Mouse (Mus musculus) adrenal gland, adult 8-10 months (tissue): Measurements from ENCODE around the gene Olfr619. TPM values are rescaled to one million over a fixed set of nuclear protein-coding genes. Genes with fewer than 3 reads are reported as not detected.

Source experiments
- DNase-seq: peaks from one replicate; pipeline ENCODE4 v3.0.0; 2022
- microRNA-seq, 2 experiments: library from miRNA; unstranded; fragments of <30 nt; microRNA quantifications; one replicate each; pipeline ENCODE4 v1.2.0; 2022
- total RNA-seq, 4 experiments: library from RNA; stranded (reverse); gene quantifications; 2 replicates each; pipeline ENCODE4 v1.2.4; 2022

Gene Olfr619
- not detected for total RNA-seq

DNA sequence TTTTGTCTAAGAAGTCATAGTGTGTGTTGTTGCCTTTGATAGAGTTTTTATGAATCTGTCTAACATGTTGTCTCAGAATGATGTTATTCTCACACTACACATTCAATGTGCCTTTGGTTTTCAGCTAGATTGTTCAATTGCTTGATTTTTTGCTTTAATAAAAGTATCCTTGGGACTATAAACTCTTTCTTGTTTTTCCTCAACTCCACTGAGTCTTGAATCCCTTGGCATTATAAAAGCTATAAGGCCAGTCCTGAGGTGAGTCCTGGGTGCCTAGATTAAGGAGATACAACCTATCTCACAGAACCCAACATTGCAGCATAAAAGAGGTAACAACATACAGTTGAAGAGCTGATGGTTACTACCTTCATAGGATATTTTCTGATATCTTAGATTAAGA is at the start of gene Olfr619:
TSS of gene Olfr619 (plus strand) at position 301 of the 400 bp plus-strand sequence.
- DNase-seq = no peak

DNA sequence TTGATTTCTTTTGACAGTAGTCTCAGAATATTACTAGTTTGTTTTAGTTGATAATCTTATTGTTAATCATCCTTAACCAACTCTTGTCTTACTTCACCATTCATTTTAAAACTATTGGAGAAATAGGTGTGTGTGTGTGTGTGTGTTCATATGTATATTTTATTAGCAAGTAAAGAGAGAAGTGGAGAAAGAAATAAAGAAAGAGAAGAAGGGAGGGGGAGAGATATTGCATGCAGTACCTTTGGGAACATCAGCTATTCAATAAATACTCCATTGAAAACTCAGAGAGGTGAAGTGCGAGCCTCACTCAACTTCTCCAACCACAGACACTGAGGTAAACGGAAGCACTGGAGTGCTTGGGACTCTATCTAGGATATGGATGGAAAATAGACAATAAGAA is 44.6 kb upstream of the Olfr619 start, which contains the start of gene Olfr615:
TSS of gene Olfr615 (plus strand) at position 301 of the 400 bp plus-strand sequence.
- DNase-seq = no peak

DNA sequence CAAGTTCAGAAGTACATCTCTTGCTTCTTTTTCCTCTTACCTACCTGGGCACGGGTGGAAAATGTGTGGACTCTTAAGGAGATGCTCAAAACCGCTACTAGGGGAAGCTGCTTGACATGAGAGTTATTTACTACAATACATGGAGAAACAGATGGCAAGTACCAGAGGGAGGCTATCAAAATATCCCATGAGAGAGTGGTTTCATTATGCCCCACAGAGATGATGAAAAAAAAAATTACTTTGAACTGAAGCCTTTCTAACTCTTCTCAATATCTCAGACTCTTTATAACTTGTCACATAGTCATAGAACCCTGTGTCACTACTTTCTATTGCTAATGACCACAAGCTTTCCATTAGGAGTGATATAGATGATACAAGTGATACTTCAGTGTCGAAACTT is 31.3 kb upstream of the Olfr619 start, which contains the start of gene Olfr616:
TSS of gene Olfr616 (minus strand) at position 101 of the 400 bp plus-strand sequence.
- DNase-seq = no peak

DNA sequence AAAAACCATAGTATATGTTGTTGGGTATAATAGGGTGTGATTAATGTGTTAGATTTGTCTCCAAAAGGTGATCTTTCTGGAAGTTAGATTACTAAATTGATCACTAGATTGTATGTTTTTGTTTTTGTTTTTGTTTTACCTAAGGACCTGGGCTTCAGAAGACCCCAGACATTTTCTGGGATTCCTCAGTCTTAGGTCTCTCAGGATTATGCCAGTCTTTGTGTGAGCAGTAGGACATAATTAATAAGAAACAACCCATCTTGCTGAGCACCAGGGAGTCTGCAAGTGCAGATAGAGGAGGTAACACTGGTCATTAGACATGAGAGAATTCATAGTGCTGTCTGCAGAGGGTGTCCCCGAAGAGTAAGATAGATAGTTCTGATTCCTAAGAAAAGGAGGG is 27.6 kb upstream of the Olfr619 start, which contains the start of gene Olfr617:
TSS of gene Olfr617 (plus strand) at position 301 of the 400 bp plus-strand sequence.
- DNase-seq = no peak

DNA sequence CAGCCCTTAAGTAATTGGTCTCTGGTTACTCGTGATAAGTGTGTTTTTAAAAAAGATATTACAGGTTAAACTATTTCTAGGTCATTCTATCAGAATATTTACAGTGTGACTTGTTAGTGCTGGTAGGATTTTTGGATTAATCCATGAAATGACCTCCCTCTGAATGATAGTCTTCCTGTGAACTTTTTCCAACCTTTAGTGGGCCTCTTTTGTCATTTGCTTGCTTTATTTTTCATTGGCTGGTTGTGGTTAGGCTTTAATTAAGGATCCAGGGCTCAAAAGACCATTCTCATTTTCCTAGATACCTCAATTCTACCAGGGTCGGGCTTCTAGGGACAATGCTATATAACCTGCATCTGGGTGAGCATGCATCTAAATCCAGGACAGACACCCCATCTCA is 10.6 kb upstream of the Olfr619 start, which contains the start of gene Olfr618:
TSS of gene Olfr618 (plus strand) at position 301 of the 400 bp plus-strand sequence.
- DNase-seq = no peak

DNA sequence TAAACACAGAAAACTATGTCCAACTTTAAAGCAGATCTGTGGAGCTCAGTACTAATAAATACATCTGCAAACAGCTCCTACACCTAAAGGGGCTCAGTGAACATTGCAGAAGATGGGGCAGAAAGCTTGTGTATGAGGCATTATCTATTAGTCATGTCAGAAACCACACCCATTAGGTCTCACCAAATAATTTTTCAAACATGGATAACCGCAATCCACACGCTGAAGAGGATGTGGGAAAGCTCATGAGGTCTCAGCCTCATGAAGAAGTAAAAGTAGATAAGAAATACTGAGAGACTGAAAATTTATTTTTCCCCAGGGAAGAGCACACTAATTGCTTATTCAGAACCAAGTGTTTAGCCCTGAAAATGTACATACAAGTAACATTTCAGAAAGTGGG is 7.0 kb downstream of the Olfr619 start:
- no peak for DNase-seq

DNA sequence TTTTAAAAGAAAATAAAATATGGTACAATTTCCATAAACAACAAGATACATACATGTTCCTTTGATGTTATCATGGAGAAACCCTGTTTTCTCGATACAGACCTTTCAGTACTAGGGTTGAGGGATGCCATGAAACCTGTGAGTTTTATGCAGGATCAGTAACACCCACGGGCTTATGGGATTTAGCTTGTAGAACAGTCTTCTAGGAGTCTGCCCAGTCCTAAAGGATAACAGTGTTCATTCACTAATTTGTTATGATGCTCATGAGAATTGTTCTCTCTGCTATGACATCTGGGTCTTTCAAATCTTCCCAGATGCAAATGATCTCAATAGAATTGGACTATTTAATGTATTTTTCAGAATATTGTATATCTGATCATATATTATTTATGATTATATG is 12.1 kb downstream of the Olfr619 start, which contains the start of gene Olfr620:
TSS of gene Olfr620 (minus strand) at position 101 of the 400 bp plus-strand sequence.
- DNase-seq = no peak

DNA sequence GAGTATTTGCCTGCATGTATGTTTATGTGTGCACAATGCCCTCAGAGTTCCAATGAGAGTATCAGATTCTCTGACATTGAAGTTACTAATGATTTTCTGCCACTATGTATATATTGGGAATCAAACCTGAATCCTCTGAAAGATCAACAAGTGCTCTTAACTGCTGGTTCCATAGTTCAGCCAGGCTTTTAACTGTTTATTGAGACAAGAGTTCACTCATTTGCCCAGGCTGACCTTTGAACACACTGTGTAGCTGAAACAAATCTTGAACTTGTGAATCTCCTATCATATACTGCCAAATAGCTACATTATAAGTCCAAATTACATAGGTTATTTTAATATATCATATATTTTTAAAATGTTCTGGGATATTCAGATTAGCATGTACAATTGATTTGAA is 36.4 kb downstream of the Olfr619 start:
- no peak for DNase-seq

DNA sequence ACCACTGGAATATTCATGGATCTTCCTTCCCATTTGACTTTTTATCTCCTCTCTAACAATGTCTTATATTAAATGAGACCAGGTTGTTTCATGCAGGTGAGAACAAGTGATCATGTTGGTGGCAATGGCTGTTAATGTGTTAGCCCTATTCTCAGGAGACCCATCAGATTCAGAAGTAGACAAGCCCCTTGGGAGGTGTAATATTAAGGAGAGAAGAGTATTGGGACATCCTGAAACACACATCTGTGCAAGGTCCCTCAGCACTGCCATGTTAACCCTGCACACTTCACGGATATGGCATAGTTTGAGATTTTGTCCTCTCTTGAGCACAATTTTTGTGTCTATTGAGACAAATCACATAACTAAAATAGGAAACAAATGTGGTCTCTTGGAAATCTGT is 42.2 kb downstream of the Olfr619 start, which contains the start of gene Olfr622:
TSS of gene Olfr622 (minus strand) at position 101 of the 400 bp plus-strand sequence.
- DNase-seq = no peak

DNA sequence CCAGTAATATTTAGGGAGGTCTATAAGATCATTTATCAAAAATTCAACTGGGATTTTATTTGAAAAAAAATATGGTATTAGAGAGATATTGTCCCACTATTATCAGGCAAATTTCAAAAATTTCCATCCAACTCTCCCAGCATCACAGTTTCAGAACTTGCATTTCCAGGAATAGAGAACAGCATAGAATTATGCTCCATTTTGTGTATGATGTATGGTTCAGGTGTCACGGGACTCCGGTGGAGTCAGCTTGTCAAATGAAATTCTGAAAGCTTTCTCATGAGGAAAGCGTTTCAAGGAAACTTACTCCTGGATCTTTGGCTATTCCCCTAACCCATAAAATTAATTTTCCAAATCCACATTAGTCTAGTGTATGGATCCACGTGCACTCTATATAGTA is 43.7 kb downstream of the Olfr619 start:
- DNase-seq = no peak

Small RNA genes within 50 kb of the gene (microRNA-seq; reads per million reads assigned to microRNA genes)
- 0 reads per million in 2 experiments for gene Gm26506

Other genes with a start within 250 kb of the Olfr619 start
- gene Olfr601, start 237.9 kb upstream of the Olfr619 start, total RNA-seq = not detected
- not detected for gene Olfr603, start 214.4 kb upstream of the Olfr619 start, total RNA-seq
- gene Usp17lc, start 185.5 kb upstream of the Olfr619 start, total RNA-seq = not detected
- not detected for gene Olfr605, start 155.1 kb upstream of the Olfr619 start, total RNA-seq
- gene Olfr606, start 151.5 kb upstream of the Olfr619 start, total RNA-seq = not detected
- gene Olfr607, start 136.4 kb upstream of the Olfr619 start, total RNA-seq = not detected
- not detected for gene Olfr608, start 130.7 kb upstream of the Olfr619 start, total RNA-seq
- gene Olfr609, start 102.5 kb upstream of the Olfr619 start, total RNA-seq = not detected
- gene Olfr610, start 88.5 kb upstream of the Olfr619 start, total RNA-seq = not detected
- gene Olfr611, start 79.7 kb upstream of the Olfr619 start, total RNA-seq = not detected
- gene Olfr612, start 57.9 kb upstream of the Olfr619 start, total RNA-seq = not detected
- not detected for gene Olfr613, start 52.5 kb upstream of the Olfr619 start, total RNA-seq
- not detected for gene Olfr615, start 44.5 kb upstream of the Olfr619 start, total RNA-seq
- gene Olfr616, start 31.4 kb upstream of the Olfr619 start, total RNA-seq = not detected
- not detected for gene Olfr617, start 27.5 kb upstream of the Olfr619 start, total RNA-seq
- gene Olfr618, start 10.5 kb upstream of the Olfr619 start, total RNA-seq = not detected
- gene Olfr620, start 12.0 kb downstream of the Olfr619 start, total RNA-seq = not detected
- gene Olfr622, start 42.1 kb downstream of the Olfr619 start, total RNA-seq = not detected
- gene Olfr623, start 63.1 kb downstream of the Olfr619 start, total RNA-seq = not detected
- under 1 TPM in 1 of 4 experiments, not detected in 3; 0.06 TPM for gene Olfr624, start 70.6 kb downstream of the Olfr619 start, total RNA-seq
- gene Olfr625-ps1, start 82.1 kb downstream of the Olfr619 start, total RNA-seq = not detected
- gene Olfr243, start 114.1 kb downstream of the Olfr619 start, total RNA-seq = not detected
- gene Olfr628, start 129.8 kb downstream of the Olfr619 start, total RNA-seq = not detected
- gene Olfr629, start 144.4 kb downstream of the Olfr619 start, total RNA-seq = not detected
- gene Olfr630, start 156.8 kb downstream of the Olfr619 start, total RNA-seq = not detected
- gene Olfr69, start 171.0 kb downstream of the Olfr619 start, total RNA-seq = not detected
- gene Olfr68, start 179.1 kb downstream of the Olfr619 start, total RNA-seq = not detected
- gene Olfr67, start 191.2 kb downstream of the Olfr619 start, total RNA-seq = not detected
- gene Hbb-bt, start 213.4 kb downstream of the Olfr619 start, total RNA-seq = 100 to 1,000 TPM in 1 of 4 experiments, 10 to 100 TPM in 3; 78.2 to 176 (median 90.4) TPM
- 1,000 to 10,000 TPM in 1 of 4 experiments, 100 to 1,000 TPM in 3; 738 to 2,114 (median 834) TPM for gene Hbb-bs, start 227.5 kb downstream of the Olfr619 start, total RNA-seq
- not detected for gene Hbb-bh2, start 239.9 kb downstream of the Olfr619 start, total RNA-seq
- not detected for gene Hbb-bh1, start 242.6 kb downstream of the Olfr619 start, total RNA-seq